Mouse (Mus musculus): ENCODE measurements around the gene Gm17660. TPM values are rescaled to one million over a fixed set of nuclear protein-coding genes. Genes with fewer than 3 reads are reported as not detected.

Gm17660 gene
- polyA plus RNA-seq, 1 experiment = not detected

DNA sequence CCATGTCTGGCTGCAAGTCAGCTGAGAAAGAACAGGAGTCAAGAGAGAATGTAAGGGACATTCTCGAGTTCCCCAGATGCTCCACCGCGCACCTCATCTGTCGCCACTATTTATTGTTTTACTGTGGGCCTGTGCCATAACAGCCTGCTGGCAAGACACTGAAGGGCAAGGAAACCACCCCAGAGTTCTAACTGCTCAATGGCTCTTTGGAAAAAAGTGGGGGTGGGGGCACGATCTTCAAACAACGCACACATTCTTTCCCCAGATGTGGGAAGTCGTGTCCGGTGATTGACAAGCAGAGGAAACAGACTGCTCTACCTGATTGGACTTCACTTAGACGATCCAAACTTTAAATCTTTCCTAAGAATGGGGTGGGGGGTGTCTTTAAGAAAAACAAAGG, 34.6 kb upstream of the Gm17660 start:
- DNase-seq = peak in 1 of 2 experiments; percentile 15
- no peaks in the 10 kb centered on the region for H3K27me3 ChIP-seq (ENCODE audit: control insufficient read depth, insufficient read depth, low read length)
- TF ChIP-seq CTCF (IDR thresholded peaks at IDR 0.05; ENCODE audit: borderline replicate concordance, insufficient read depth, low read depth, low read length) (no peak), POLR2A (IDR thresholded peaks at IDR 0.05; ENCODE audit: borderline replicate concordance, insufficient read depth, low read length) (no peak)
- H3K4me1 ChIP-seq (ENCODE audit: control insufficient read depth, insufficient read depth, low read length) = peaks cover 6% of the 10 kb centered on the region
- H3K4me3 ChIP-seq (replicated peaks; ENCODE audit: insufficient read depth, low read depth, low read length) = peak overlapping the region; percentile 42
- WGBS = 40% methylated on average over 9 of the region's 9 CpGs
- H3K27ac ChIP-seq (ENCODE audit: insufficient read depth, low read length) = peak overlapping the region; percentile 34; the same call in 1 of the 2 replicates

DNA sequence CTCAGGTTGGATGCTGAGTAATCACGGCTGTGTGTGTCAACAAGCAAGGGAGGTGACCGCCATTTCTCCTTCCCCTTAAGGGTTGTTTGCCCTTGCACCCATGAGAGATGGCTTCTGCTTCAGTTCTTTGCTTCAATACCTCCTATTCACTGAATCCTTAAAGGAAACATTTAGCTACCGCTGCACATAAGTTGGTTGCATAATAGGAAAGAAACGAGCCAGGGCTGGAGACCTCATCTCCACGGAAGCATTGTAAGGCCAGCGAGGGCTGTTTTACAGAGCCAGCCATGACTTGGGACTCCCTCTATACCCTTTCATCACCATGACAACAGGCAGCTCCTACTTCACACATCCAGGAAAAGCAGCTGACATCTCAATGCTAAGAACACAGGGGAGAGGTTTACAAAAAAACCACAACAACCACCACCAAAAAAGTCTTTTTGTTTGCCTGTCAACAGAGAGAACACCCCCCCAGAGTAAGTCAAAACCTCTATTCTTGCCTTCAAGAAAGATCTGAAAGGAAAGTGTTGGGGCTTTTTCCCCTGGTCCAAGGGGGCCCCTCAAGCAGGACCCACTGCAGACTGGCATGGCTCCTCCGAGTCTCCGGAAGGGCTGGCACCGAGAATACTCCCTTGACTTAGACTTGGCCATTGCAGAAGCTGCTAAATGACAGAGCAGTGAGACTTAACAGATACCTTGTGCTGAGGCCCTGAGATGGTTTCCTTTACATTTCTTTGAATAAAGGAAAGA, 32.9 kb upstream of the Gm17660 start:
- TF ChIP-seq CTCF (IDR thresholded peaks at IDR 0.05; ENCODE audit: borderline replicate concordance, insufficient read depth, low read depth, low read length) = no peak
- no peak for TF ChIP-seq POLR2A (IDR thresholded peaks at IDR 0.05; ENCODE audit: borderline replicate concordance, insufficient read depth, low read length)

DNA sequence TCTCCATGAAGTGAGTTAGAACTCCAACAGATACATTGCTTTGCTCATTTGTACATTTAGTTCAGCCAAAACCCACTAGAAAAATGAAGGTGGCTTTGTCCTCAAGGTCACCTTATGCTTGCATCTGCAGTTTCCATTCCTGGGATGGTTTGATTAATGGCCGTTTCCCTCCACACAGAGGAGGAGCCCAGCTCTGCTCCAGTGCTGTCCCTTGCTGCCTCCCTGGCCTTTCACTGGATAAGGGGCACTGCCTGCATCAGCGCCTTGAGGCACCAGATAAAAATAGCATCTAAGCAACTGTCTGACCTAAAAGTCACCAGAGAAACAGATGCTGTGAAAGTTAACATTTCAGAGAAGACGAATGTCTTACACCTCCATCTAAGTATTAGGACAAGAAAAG, 32.1 kb upstream of the Gm17660 start:
- Histone ChIP-seq H3K27me3 (ENCODE audit: control insufficient read depth, insufficient read depth, low read length) (no peaks in the 10 kb centered on the region), H3K27ac (ENCODE audit: insufficient read depth, low read length) (peak overlapping the region; percentile 71; the same call in 1 of the 2 replicates), H3K4me1 (ENCODE audit: control insufficient read depth, insufficient read depth, low read length) (peaks cover 6% of the 10 kb centered on the region), H3K4me3 (replicated peaks; ENCODE audit: insufficient read depth, low read depth, low read length) (peak overlapping the region; percentile 66)
- 70% methylated on average over 3 of the region's 3 CpGs for WGBS
- DNase-seq = no peak
- TF ChIP-seq POLR2A (IDR thresholded peaks at IDR 0.05; ENCODE audit: borderline replicate concordance, insufficient read depth, low read length) (no peak), CTCF (IDR thresholded peaks at IDR 0.05; ENCODE audit: borderline replicate concordance, insufficient read depth, low read depth, low read length) (no peak)

More for the DNA sequence above, 32.9 kb upstream of the Gm17660 start:
- H3K27ac ChIP-seq (ENCODE audit: insufficient read depth, low read length) = peak overlapping the region; percentile 71; the same call in 1 of the 2 replicates
- DNase-seq = peak; percentile 18 to 48
- H3K4me1 ChIP-seq (ENCODE audit: control insufficient read depth, insufficient read depth, low read length) = peaks cover 6% of the 10 kb centered on the region
- H3K27me3 ChIP-seq (ENCODE audit: control insufficient read depth, insufficient read depth, low read length) = no peaks in the 10 kb centered on the region
- no peak overlapping the region for H3K4me3 ChIP-seq (replicated peaks; ENCODE audit: insufficient read depth, low read depth, low read length)
- 61% methylated on average over 9 of the region's 9 CpGs for WGBS

DNA sequence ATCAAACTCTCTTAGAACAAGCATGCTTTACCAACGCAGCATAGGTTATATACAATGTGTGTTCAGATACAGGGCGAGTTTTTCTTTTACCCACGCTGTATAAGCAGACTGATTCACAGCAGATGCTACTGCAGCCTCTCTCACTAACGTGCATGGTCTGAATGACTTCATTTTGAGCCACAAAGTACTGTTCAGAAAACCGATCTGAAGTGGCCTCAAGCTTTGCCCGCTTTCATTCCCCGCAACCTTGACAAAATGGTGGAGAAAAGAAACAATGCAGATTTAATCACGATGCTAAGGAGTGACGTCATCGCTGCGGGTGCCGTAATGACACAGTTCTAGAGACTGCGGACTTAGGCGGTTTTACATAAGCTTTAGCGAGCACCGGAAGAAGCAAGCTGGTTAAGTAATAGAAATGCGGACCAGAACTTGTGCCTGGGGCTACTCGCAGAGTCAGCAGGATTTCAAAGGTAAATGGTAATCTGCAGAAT, 31.5 kb upstream of the Gm17660 start:
- H3K4me3 ChIP-seq (replicated peaks; ENCODE audit: insufficient read depth, low read depth, low read length) = peak overlapping the region; percentile 66
- no peaks in the 10 kb centered on the region for H3K27me3 ChIP-seq (ENCODE audit: control insufficient read depth, insufficient read depth, low read length)
- H3K4me1 ChIP-seq (ENCODE audit: control insufficient read depth, insufficient read depth, low read length) = peaks cover 6% of the 10 kb centered on the region
- 7% methylated on average over 18 of the region's 18 CpGs for WGBS
- TF ChIP-seq CTCF (IDR thresholded peaks at IDR 0.05; ENCODE audit: borderline replicate concordance, insufficient read depth, low read depth, low read length) (no peak), POLR2A (IDR thresholded peaks at IDR 0.05; ENCODE audit: borderline replicate concordance, insufficient read depth, low read length) (no peak; the same call in 1 of the 2 replicates)
- H3K27ac ChIP-seq (ENCODE audit: insufficient read depth, low read length) = peak overlapping the region; percentile 46; the same call in 1 of the 2 replicates
- peak; percentile 59 to 63 for DNase-seq

DNA sequence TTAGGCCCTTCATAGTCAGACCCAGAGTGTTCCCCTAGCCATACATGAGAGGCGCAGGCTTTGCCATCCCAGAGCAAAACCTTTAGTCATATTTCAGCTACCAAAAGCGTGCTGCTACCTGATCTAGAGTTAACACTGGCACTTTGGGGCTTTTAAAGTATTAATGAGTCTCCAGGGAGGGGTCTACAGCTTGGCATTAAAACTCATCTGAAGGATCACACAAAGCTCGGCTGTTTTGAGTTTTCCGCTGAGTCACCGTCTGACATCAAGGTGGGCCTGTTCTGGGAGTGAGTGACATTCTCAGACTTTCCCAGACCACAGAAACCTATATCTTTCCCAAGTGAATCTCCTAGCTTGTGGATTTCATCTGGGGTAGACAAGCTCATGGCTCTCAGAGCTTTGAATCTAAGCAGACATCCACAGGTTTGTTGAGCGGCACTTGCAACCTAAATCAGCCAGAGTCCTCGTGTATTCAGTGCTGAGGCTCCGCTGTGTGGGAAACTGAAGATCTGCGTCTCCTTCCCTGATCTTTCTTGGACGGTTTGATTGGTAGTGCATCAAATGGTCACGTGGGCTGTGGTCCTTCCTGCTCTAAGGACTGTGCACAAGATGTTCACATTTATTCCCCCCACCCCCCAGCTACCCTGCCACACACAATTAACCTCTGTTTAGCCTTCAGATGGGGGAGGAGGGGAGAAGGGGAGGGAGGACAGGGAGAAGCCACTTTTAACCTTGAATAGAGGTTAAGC, 30.9 kb upstream of the Gm17660 start:
- WGBS = 76% methylated on average over 11 of the region's 11 CpGs
- Histone ChIP-seq H3K4me3 (replicated peaks; ENCODE audit: insufficient read depth, low read depth, low read length) (peak overlapping the region; percentile 66), H3K27ac (ENCODE audit: insufficient read depth, low read length) (peak overlapping the region; percentile 17), H3K4me1 (ENCODE audit: control insufficient read depth, insufficient read depth, low read length) (peaks cover 6% of the 10 kb centered on the region), H3K27me3 (ENCODE audit: control insufficient read depth, insufficient read depth, low read length) (no peaks in the 10 kb centered on the region)
- peak in 1 of 2 experiments; percentile 21 for DNase-seq
- TF ChIP-seq POLR2A (IDR thresholded peaks at IDR 0.05; ENCODE audit: borderline replicate concordance, insufficient read depth, low read length) (no peak), CTCF (IDR thresholded peaks at IDR 0.05; ENCODE audit: borderline replicate concordance, insufficient read depth, low read depth, low read length) (no peak)

DNA sequence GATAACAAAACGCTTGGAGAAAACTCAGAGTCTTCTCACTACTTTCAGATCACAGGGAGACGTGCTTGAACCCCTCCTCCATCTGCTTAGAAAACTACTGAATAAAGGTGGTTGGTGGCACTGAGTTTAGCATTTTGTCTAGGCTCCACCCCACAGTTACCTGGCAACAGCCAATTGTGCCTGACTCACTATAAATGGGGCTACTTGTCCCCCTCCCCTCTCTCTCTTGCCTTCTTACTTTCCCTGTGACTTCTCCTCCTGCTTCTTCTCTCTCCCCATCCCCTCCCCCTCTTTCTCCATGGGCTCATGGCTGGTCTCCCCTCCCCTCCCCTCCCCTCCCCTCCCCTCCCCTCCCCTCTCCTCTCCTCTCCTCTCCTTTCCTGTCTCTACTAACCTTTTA, 26.7 kb upstream of the Gm17660 start:
- Histone ChIP-seq H3K27me3 (ENCODE audit: control insufficient read depth, insufficient read depth, low read length) (no peaks in the 10 kb centered on the region), H3K4me1 (ENCODE audit: control insufficient read depth, insufficient read depth, low read length) (peaks cover 3% of the 10 kb centered on the region), H3K27ac (ENCODE audit: insufficient read depth, low read length) (no peak overlapping the region; the same call in 1 of the 2 replicates), H3K4me3 (replicated peaks; ENCODE audit: insufficient read depth, low read depth, low read length) (no peak overlapping the region)
- no peak for TF ChIP-seq CTCF (IDR thresholded peaks at IDR 0.05; ENCODE audit: borderline replicate concordance, insufficient read depth, low read depth, low read length)
- TF ChIP-seq POLR2A (IDR thresholded peaks at IDR 0.05; ENCODE audit: borderline replicate concordance, insufficient read depth, low read length) = no peak
- 78% methylated on average over 2 of the region's 2 CpGs for WGBS
- no peak for DNase-seq

DNA sequence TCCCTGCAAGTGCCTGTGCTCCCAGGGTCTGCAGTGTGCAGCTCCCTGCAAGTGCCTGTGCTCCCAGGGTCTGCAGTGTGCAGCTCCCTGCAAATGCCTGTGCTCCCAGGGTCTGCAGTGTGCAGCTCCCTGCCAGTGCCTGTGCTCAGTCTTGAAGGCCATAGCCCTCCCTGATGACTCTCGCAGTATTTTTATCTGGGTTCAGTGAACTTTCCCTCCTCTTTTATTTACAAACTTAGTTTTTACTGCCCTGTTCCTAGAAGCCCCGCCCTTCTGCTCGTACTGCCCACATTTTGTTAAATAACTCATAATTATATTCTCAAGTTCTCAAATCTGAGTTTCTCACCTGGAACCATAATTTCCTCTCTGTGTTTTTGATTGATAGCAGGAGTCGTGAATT, 25.8 kb upstream of the Gm17660 start:
- 80% methylated on average over 4 of the region's 4 CpGs for WGBS
- DNase-seq = no peak
- TF ChIP-seq POLR2A (IDR thresholded peaks at IDR 0.05; ENCODE audit: borderline replicate concordance, insufficient read depth, low read length) (no peak), CTCF (IDR thresholded peaks at IDR 0.05; ENCODE audit: borderline replicate concordance, insufficient read depth, low read depth, low read length) (no peak)
- no peak overlapping the region for H3K4me3 ChIP-seq (replicated peaks; ENCODE audit: insufficient read depth, low read depth, low read length)
- H3K27ac ChIP-seq (ENCODE audit: insufficient read depth, low read length) = no peak overlapping the region
- H3K4me1 ChIP-seq (ENCODE audit: control insufficient read depth, insufficient read depth, low read length) = no peaks in the 10 kb centered on the region
- H3K27me3 ChIP-seq (ENCODE audit: control insufficient read depth, insufficient read depth, low read length) = no peaks in the 10 kb centered on the region
